Mouse (Mus musculus) forebrain, embryonic 14.5 days (tissue): ENCODE data around the gene Olfr49. TPM values are rescaled to one million over a fixed set of nuclear protein-coding genes. Genes with fewer than 3 reads are reported as not detected.

ENCODE experiments used
- ATAC-seq: fragments of 200-750 bp; cut with Nextera tagmentation; 2 replicates; pipeline ENCODE4 v1.8.0; 2017; ENCODE audit warnings: mild to moderate bottlenecking, moderate library complexity
- DNase-seq: peaks from one replicate; pipeline ENCODE4 v3.0.0-alpha.2; 2015; ENCODE audit warnings: low spot score
- H3K27ac ChIP-seq: fragments of 300-500 bp; sonication (generic); 2 replicates; pipeline ENCODE4 v1.5.1; 2014; ENCODE audit warnings: low read depth, mild to moderate bottlenecking, control low read depth, low read length, moderate library complexity
- H3K27me3 ChIP-seq: fragments of 300-500 bp; sonication (generic); replicated peaks from 2 replicates; pipeline ENCODE4 v1.6.1; 2014; ENCODE audit warnings: low read length, control low read depth, mixed read lengths; ENCODE audit not compliant: control insufficient read depth, insufficient read depth
- H3K36me3 ChIP-seq: fragments of 300-500 bp; sonication (generic); 2 replicates; pipeline ENCODE4 v1.6.1; 2014; ENCODE audit warnings: low read length, control low read depth; ENCODE audit not compliant: control insufficient read depth, insufficient read depth
- H3K4me1 ChIP-seq: fragments of 300-500 bp; sonication (generic); 2 replicates; pipeline ENCODE4 v1.6.1; 2014; ENCODE audit warnings: antibody characterized with exemption, low read length, control low read depth; ENCODE audit not compliant: control insufficient read depth, insufficient read depth
- H3K4me2 ChIP-seq: fragments of 300-500 bp; sonication (generic); 2 replicates; pipeline ENCODE4 v1.6.1; 2014; ENCODE audit warnings: mild to moderate bottlenecking, control low read depth, low read length
- H3K4me3 ChIP-seq: fragments of 300-500 bp; sonication (generic); 2 replicates; pipeline ENCODE4 v1.5.1; 2014; ENCODE audit warnings: low read depth, low read length, control low read depth
- H3K9ac ChIP-seq: fragments of 300-500 bp; sonication (generic); 2 replicates; pipeline ENCODE4 v1.6.1; 2014; ENCODE audit warnings: mild to moderate bottlenecking, low read length, control low read depth, moderate library complexity
- H3K9me3 ChIP-seq: fragments of 300-500 bp; sonication (generic); replicated peaks from 2 replicates; pipeline ENCODE4 v1.6.1; 2016; ENCODE audit warnings: low read length, control low read depth, mixed read lengths; ENCODE audit not compliant: control insufficient read depth
- WGBS: fragments of 180-500 bp; shearing (Covaris S2); extraction: QIAGEN DNeasy Blood & Tissue Kit; methylation state at CpG from one replicate; pipeline ENCODE4 v1.1.7; 2014; 5-methylcytosine and 5-hydroxymethylcytosine counted together
- polyA plus RNA-seq: library from polyadenylated mRNA; unstranded; fragments of >200 nt; fragmentation: Nextera tagmentation; extraction: Ambion mirVana; gene quantifications from 2 replicates; pipeline ENCODE4 v1.2.1, GENCODE M21; 2014

The Olfr49 gene
- polyA plus RNA-seq, 1 experiment from 2014 or later: not detected

GRCm38 (mm10) chr14:54265951-54266350 lies 18.8 kb downstream of the Olfr49 start:
- no peak overlapping the region for H3K4me2 ChIP-seq
- no peak overlapping the region for H3K27ac ChIP-seq
- H3K9me3 ChIP-seq: no peaks in the 10 kb centered on the region
- H3K4me3 ChIP-seq: no peak overlapping the region
- H3K27me3 ChIP-seq: no peaks in the 10 kb centered on the region
- H3K4me1 ChIP-seq: no peaks in the 10 kb centered on the region
- ATAC-seq: no peak
- no peak overlapping the region for H3K9ac ChIP-seq
- DNase-seq: no peak
- WGBS: 68% methylated on average over 6 of the region's 6 CpGs
- H3K36me3 ChIP-seq: 0 out of 2 replicates have a peak, but pooled peaks cover 3% of the 10 kb centered on the region

- no peak overlapping the region for H3K27ac ChIP-seq
- H3K4me3 ChIP-seq: no peak overlapping the region
- no peaks in the 10 kb centered on the region for H3K27me3 ChIP-seq
- no peak overlapping the region for H3K9ac ChIP-seq
- ATAC-seq (no peak), DNase-seq (no peak)
- no peaks in the 10 kb centered on the region for H3K9me3 ChIP-seq
- 42% methylated on average over 10 of the region's 10 CpGs for WGBS
- no peaks in the 10 kb centered on the region; the same call in 1 of the 2 replicates for H3K4me1 ChIP-seq
- 0 out of 2 replicates have a peak, but pooled peaks cover 3% of the 10 kb centered on the region for H3K36me3 ChIP-seq
- H3K4me2 ChIP-seq: no peak overlapping the region
Observed at GRCm38 (mm10) chr14:54265093-54265492, 19.6 kb downstream of the Olfr49 start.

- no peak overlapping the region for H3K4me3 ChIP-seq
- no peak overlapping the region for H3K27ac ChIP-seq
- H3K4me1 ChIP-seq: peaks cover 4% of the 10 kb centered on the region; the same call in 1 of the 2 replicates
- H3K9me3 ChIP-seq: no peaks in the 10 kb centered on the region
- DNase-seq (no peak), ATAC-seq (no peak)
- 92% methylated on average over 7 of the region's 7 CpGs for WGBS
- no peaks in the 10 kb centered on the region for H3K27me3 ChIP-seq
- no peak overlapping the region for H3K9ac ChIP-seq
- H3K4me2 ChIP-seq: no peak overlapping the region
- H3K36me3 ChIP-seq: 0 out of 2 replicates have a peak, but pooled peaks cover 3% of the 10 kb centered on the region
Observed at GRCm38 (mm10) chr14:54264231-54264630, 20.5 kb downstream of the Olfr49 start.

GRCm38 (mm10) chr14:54263099-54263498 lies 21.6 kb downstream of the Olfr49 start:
- DNase-seq (no peak), ATAC-seq (no peak)
- no peak overlapping the region for H3K9ac ChIP-seq
- H3K36me3 ChIP-seq: 0 out of 2 replicates have a peak, but pooled peaks cover 3% of the 10 kb centered on the region
- 93% methylated on average over 6 of the region's 6 CpGs for WGBS
- no peak overlapping the region for H3K4me3 ChIP-seq
- no peak overlapping the region for H3K27ac ChIP-seq
- no peaks in the 10 kb centered on the region for H3K9me3 ChIP-seq
- H3K27me3 ChIP-seq: no peaks in the 10 kb centered on the region
- H3K4me1 ChIP-seq: peaks cover 6% of the 10 kb centered on the region; the same call in 1 of the 2 replicates
- H3K4me2 ChIP-seq: no peak overlapping the region

- Histone ChIP-seq H3K27ac (no peak overlapping the region), H3K27me3 (no peaks in the 10 kb centered on the region), H3K4me1 (peaks cover 6% of the 10 kb centered on the region; the same call in 1 of the 2 replicates), H3K9ac (no peak overlapping the region), H3K9me3 (no peaks in the 10 kb centered on the region), H3K4me3 (no peak overlapping the region), H3K36me3 (0 out of 2 replicates have a peak, but pooled peaks cover 3% of the 10 kb centered on the region), H3K4me2 (no peak overlapping the region)
- DNase-seq (no peak), ATAC-seq (no peak)
- 91% methylated on average over 8 of the region's 8 CpGs for WGBS
Observed at GRCm38 (mm10) chr14:54262622-54263021, 22.1 kb downstream of the Olfr49 start.

GRCm38 (mm10) chr14:54261386-54261785 lies 23.4 kb downstream of the Olfr49 start:
- Histone ChIP-seq H3K4me1 (peaks cover 6% of the 10 kb centered on the region; the same call in 1 of the 2 replicates), H3K9ac (no peak overlapping the region)
- 94% methylated on average over 2 of the region's 2 CpGs for WGBS

GRCm38 (mm10) chr14:54260196-54260595 lies 24.5 kb downstream of the Olfr49 start:
- Histone ChIP-seq H3K9ac (no peak overlapping the region), H3K36me3 (0 out of 2 replicates have a peak, but pooled peaks cover 3% of the 10 kb centered on the region), H3K27me3 (no peaks in the 10 kb centered on the region), H3K27ac (no peak overlapping the region), H3K4me2 (peak overlapping the region; percentile 64), H3K4me1 (peaks cover 6% of the 10 kb centered on the region; the same call in 1 of the 2 replicates), H3K4me3 (no peak overlapping the region; the same call in 1 of the 2 replicates), H3K9me3 (no peaks in the 10 kb centered on the region)
- ATAC-seq (no peak), DNase-seq (no peak)
- whole genome bisulfite sequencing: 78% methylated on average over 2 of the region's 2 CpGs

More at GRCm38 (mm10) chr14:54261386-54261785, 23.4 kb downstream of the Olfr49 start:
- H3K4me2 ChIP-seq: no peak overlapping the region
- H3K27ac ChIP-seq: no peak overlapping the region
- no peaks in the 10 kb centered on the region for H3K27me3 ChIP-seq
- H3K36me3 ChIP-seq: 0 out of 2 replicates have a peak, but pooled peaks cover 3% of the 10 kb centered on the region
- no peak for ATAC-seq
- no peak overlapping the region for H3K4me3 ChIP-seq
- H3K9me3 ChIP-seq: no peaks in the 10 kb centered on the region
- no peak for DNase-seq

- H3K27ac ChIP-seq: no peak overlapping the region
- H3K9me3 ChIP-seq: no peaks in the 10 kb centered on the region
- peak overlapping the region; percentile 62 for H3K9ac ChIP-seq
- no peak for DNase-seq
- H3K27me3 ChIP-seq: no peaks in the 10 kb centered on the region
- peaks cover 6% of the 10 kb centered on the region; the same call in 1 of the 2 replicates for H3K4me1 ChIP-seq
- no peak for ATAC-seq
- H3K4me2 ChIP-seq: peak overlapping the region; percentile 64
- peak overlapping the region; percentile 38 for H3K4me3 ChIP-seq
- WGBS: 29% methylated on average over 8 of the region's 8 CpGs
- H3K36me3 ChIP-seq: 0 out of 2 replicates have a peak, but pooled peaks cover 3% of the 10 kb centered on the region
Observed at GRCm38 (mm10) chr14:54259722-54260085, 25.0 kb downstream of the Olfr49 start.

- peak overlapping the region; percentile 64 for H3K4me2 ChIP-seq
- under 1% methylated on average over 35 of the region's 35 CpGs for WGBS
- no peak overlapping the region for H3K27ac ChIP-seq
Observed at GRCm38 (mm10) chr14:54259003-54259721, 25.6 kb downstream of the Olfr49 start.

More at GRCm38 (mm10) chr14:54259003-54259721, 25.6 kb downstream of the Olfr49 start:
- Histone ChIP-seq H3K4me3 (peak overlapping the region; percentile 38), H3K4me1 (peaks cover 6% of the 10 kb centered on the region; the same call in 1 of the 2 replicates), H3K9me3 (no peaks in the 10 kb centered on the region), H3K27me3 (no peaks in the 10 kb centered on the region), H3K9ac (peak overlapping the region; percentile 62), H3K36me3 (0 out of 2 replicates have a peak, but pooled peaks cover 3% of the 10 kb centered on the region)
- ATAC-seq (peak; percentile 89), DNase-seq (peak; percentile 88)
